Mouse (Mus musculus) bone marrow, adult 2 months (tissue): Measurements from ENCODE around the gene Ifnab. TPM values are rescaled to one million over a fixed set of nuclear protein-coding genes. Genes with fewer than 3 reads are reported as not detected.

ENCODE experiments used
- H3K27ac ChIP-seq: fragments of 200-500 bp; 2 replicates; pipeline ENCODE4 v1.5.1; 2012; ENCODE audit warnings: low read depth, mild to moderate bottlenecking, control low read depth, inconsistent platforms, low read length; ENCODE audit not compliant: control insufficient read depth, poor library complexity, insufficient read depth
- H3K4me1 ChIP-seq: fragments of 200-500 bp; 2 replicates; pipeline ENCODE4 v1.6.1; 2011; ENCODE audit warnings: low read length; ENCODE audit not compliant: control insufficient read depth, insufficient read depth
- H3K4me3 ChIP-seq: fragments of 200-500 bp; replicated peaks from 2 replicates; pipeline ENCODE3; 2011; ENCODE audit warnings: mild to moderate bottlenecking, low read depth, low read length, control low read depth; ENCODE audit not compliant: control insufficient read depth
- CTCF ChIP-seq: fragments of 200-500 bp; IDR thresholded peaks from 2 replicates; pipeline ENCODE4 v1.5.1; 2011; ENCODE audit warnings: low read length, control low read depth; ENCODE audit not compliant: control insufficient read depth, insufficient read depth
- POLR2A ChIP-seq: fragments of 200-500 bp; IDR thresholded peaks from 2 replicates; pipeline ENCODE4 v1.6.1; 2011; ENCODE audit warnings: low read depth, mild to moderate bottlenecking, control low read depth, low read length, borderline replicate concordance; ENCODE audit not compliant: control insufficient read depth
- WGBS: fragments of 180-500 bp; shearing (Covaris S2); methylation state at CpG from one replicate; pipeline ENCODE4 v1.1.7; 2018; 5-methylcytosine and 5-hydroxymethylcytosine counted together
- polyA plus RNA-seq: library from polyadenylated mRNA; stranded (reverse); fragments of >200 nt; gene quantifications from 2 replicates; pipeline ENCODE4 v1.2.4, GENCODE M21; 2011; ENCODE audit warnings: low replicate concordance; ENCODE audit not compliant: missing spikeins, insufficient read depth, insufficient read length

Gene Ifnab
- polyA plus RNA-seq, 1 experiment: not detected

DNA sequence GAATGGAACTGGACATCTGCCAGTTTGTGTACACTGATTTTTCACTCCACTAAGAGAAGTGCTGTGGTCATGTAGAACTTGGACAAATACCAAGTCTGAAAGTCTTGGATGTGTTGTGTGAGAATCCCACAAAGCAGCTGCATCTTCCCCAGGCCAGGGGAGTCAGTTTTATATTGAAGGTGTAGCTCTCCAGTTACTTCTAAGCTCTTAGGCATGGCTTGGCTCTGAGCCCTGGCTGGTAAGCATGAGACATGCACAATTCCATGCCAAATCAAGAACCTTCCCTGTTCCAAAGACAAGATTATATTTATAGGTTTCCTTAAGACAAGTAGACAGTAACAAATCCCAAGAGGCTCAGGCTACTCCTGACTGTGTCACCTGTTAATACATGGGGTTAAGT, 23.9 kb upstream of the Ifnab start:
- TF ChIP-seq POLR2A: no peak
- no peak for TF ChIP-seq CTCF
- Histone ChIP-seq H3K27ac (no peak overlapping the region), H3K4me3 (no peak overlapping the region), H3K4me1 (no peaks in the 10 kb centered on the region; the same call in 1 of the 2 replicates)

DNA sequence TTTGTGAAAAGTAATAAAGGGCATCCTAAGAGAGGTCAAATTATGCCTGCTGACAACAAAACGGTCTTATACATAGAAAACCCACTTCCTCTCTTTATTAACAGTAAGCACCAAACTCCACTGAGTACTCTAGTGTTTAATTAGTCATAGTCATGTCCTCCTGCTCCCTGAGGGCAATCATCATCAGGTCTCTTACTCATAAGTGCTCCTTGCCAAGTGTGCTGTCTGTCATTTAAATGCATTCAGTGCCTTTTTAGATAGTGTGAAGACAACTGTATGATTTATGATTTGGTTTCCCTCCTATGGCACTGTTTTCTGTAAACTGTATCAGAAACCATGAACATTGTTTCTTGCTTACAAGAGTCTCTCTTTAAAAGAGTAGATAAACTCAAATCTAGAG, 23.1 kb upstream of the Ifnab start:
- 14% methylated on average over 1 of the region's 1 CpGs for WGBS

GRCm38 (mm10) chr4:88707128-88707826, 16.1 kb upstream of the Ifnab start:
- Histone ChIP-seq H3K4me3 (no peak overlapping the region), H3K4me1 (peaks cover 1% of the 10 kb centered on the region; the same call in 1 of the 2 replicates), H3K27ac (no peak overlapping the region)
- TF ChIP-seq CTCF (no peak), POLR2A (no peak)
- WGBS: 77% methylated on average over 1 of the region's 1 CpGs

More for the DNA sequence above, 23.1 kb upstream of the Ifnab start:
- no peak overlapping the region for H3K27ac ChIP-seq
- TF ChIP-seq CTCF (no peak), POLR2A (no peak)
- H3K4me1 ChIP-seq: no peaks in the 10 kb centered on the region; the same call in 1 of the 2 replicates
- H3K4me3 ChIP-seq: no peak overlapping the region

GRCm38 (mm10) chr4:88705924-88706323, 14.8 kb upstream of the Ifnab start:
- WGBS: 1% methylated on average over 3 of the region's 3 CpGs
- TF ChIP-seq CTCF (no peak), POLR2A (no peak)
- no peak overlapping the region for H3K27ac ChIP-seq

GRCm38 (mm10) chr4:88699301-88699700, 8.1 kb upstream of the Ifnab start:
- Histone ChIP-seq H3K4me1 (peaks cover 1% of the 10 kb centered on the region; the same call in 1 of the 2 replicates), H3K4me3 (no peak overlapping the region), H3K27ac (no peak overlapping the region)
- 80% methylated on average over 1 of the region's 1 CpGs for WGBS
- TF ChIP-seq POLR2A (no peak), CTCF (no peak)

More at GRCm38 (mm10) chr4:88705924-88706323, 14.8 kb upstream of the Ifnab start:
- Histone ChIP-seq H3K4me1 (peaks cover 1% of the 10 kb centered on the region; the same call in 1 of the 2 replicates), H3K4me3 (no peak overlapping the region)

GRCm38 (mm10) chr4:88698781-88699180, 7.6 kb upstream of the Ifnab start:
- peaks cover 1% of the 10 kb centered on the region; the same call in 1 of the 2 replicates for H3K4me1 ChIP-seq
- no peak for TF ChIP-seq CTCF
- 11% methylated on average over 5 of the region's 5 CpGs for WGBS
- peak overlapping the region; percentile 67; the same call in 1 of the 2 replicates for H3K27ac ChIP-seq
- H3K4me3 ChIP-seq: no peak overlapping the region

DNA sequence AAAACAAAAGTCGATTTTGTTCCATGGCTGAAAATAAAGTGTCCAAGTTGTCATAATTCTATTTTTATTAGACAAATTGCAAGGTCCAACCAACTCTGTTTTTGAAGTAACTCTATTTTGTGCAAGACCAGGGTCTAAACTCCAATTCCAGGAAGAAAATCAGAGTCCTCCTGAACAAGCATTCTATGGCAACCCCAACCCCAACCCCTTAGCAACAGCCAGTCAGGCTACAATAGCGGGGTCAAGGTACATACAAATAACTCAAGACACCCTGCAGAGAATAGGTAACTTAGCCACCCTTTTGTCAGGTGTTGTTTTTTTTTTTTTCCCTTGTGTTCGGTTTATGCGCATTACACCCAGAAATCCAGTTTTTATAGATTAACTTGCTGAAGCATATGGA, 6.6 kb upstream of the Ifnab start:
- TF ChIP-seq POLR2A (no peak), CTCF (no peak)
- peaks cover 1% of the 10 kb centered on the region; the same call in 1 of the 2 replicates for H3K4me1 ChIP-seq
- no peak overlapping the region for H3K4me3 ChIP-seq
- H3K27ac ChIP-seq: no peak overlapping the region
- 61% methylated on average over 4 of the region's 4 CpGs for WGBS

GRCm38 (mm10) chr4:88697108-88697507, 5.9 kb upstream of the Ifnab start:
- 57% methylated on average over 6 of the region's 6 CpGs for WGBS
- Histone ChIP-seq H3K4me3 (no peak overlapping the region), H3K4me1 (peaks cover 1% of the 10 kb centered on the region; the same call in 1 of the 2 replicates), H3K27ac (no peak overlapping the region)
- TF ChIP-seq POLR2A (no peak), CTCF (no peak)

DNA sequence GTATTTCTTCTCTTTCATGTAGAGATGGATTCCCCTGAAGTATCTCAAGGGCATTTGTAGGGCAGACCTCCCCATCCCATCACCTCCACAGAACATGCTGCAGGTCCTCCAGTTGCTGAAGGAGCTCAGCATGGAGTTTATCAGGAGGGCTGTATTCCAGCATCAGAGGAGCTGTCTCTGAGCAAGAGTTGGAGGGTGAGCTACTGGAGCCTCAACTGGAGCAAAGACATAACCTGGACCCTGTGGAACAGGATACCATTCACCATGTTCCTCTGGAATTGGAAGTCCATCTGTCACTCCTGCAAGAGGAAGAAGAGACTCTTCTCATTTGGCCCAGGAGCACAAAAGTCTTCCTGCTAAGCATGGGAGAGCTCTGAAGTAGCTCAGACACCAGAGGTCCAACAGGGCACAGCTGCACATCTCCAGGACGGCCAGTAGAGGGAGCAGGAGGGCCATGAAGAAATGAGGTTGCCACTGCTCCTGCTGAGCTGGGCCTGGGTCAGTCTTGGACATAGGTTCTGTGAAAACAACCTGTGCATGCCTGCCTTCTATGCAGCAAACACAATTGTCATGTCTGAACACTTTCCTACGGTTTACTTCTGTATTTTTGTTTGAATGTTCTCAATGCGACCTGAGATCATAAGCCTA, 5.2 kb upstream of the Ifnab start:
- TF ChIP-seq POLR2A (no peak), CTCF (peak; percentile 99)
- Histone ChIP-seq H3K4me3 (no peak overlapping the region), H3K4me1 (peaks cover 1% of the 10 kb centered on the region; the same call in 1 of the 2 replicates), H3K27ac (no peak overlapping the region)
- WGBS: 26% methylated on average over 3 of the region's 3 CpGs
